Mouse (Mus musculus): ENCODE data around the gene Sltm. TPM values are rescaled to one million over a fixed set of nuclear protein-coding genes. Genes with fewer than 3 reads are reported as not detected.
A peak's percentile ranks its signal among the peaks of the same experiment; 100 is the strongest.
"Not testable (repeated sequence)": the region's sequence is repeated elsewhere in the genome, so short reads cannot be mapped to it uniquely, and the experiment has no call there.

The Sltm gene
- total RNA-seq, 4 experiments from 2014 or later: 11.6 to 16.1 (median 14.6) TPM

GRCm38 (mm10) chr9:70551524-70551923 lies 9.0 kb downstream of the Sltm start:
- no peak for DNase-seq (ENCODE audit: low spot score in 2 of 2)

- not testable (repeated sequence) for DNase-seq (ENCODE audit: low spot score in 2 of 2)
Measured at GRCm38 (mm10) chr9:70552233-70552632, 9.7 kb downstream of the Sltm start.

GRCm38 (mm10) chr9:70555431-70555830 lies 12.9 kb downstream of the Sltm start:
- no peak for DNase-seq (ENCODE audit: low spot score in 2 of 2)

- no peak for DNase-seq (ENCODE audit: low spot score in 2 of 2)
Measured at GRCm38 (mm10) chr9:70556796-70557195, 14.2 kb downstream of the Sltm start.

GRCm38 (mm10) chr9:70562825-70563224 lies 20.3 kb downstream of the Sltm start:
- DNase-seq (ENCODE audit: low spot score in 2 of 2): no peak

- no peak for DNase-seq (ENCODE audit: low spot score in 2 of 2)
Measured at GRCm38 (mm10) chr9:70567651-70568050, 25.1 kb downstream of the Sltm start.

- DNase-seq (ENCODE audit: low spot score in 2 of 2): no peak
Measured at GRCm38 (mm10) chr9:70570351-70570750, 27.8 kb downstream of the Sltm start.

- DNase-seq (ENCODE audit: low spot score in 2 of 2): no peak
Measured at GRCm38 (mm10) chr9:70578123-70578522, 35.6 kb downstream of the Sltm start.

GRCm38 (mm10) chr9:70580956-70581355 lies 38.4 kb downstream of the Sltm start:
- DNase-seq (ENCODE audit: low spot score in 2 of 2): no peak

GRCm38 (mm10) chr9:70584641-70585040 lies 42.1 kb downstream of the Sltm start:
- no peak for DNase-seq (ENCODE audit: low spot score in 2 of 2)

GRCm38 (mm10) chr9:70585172-70585571 lies 42.6 kb downstream of the Sltm start:
- DNase-seq (ENCODE audit: low spot score in 2 of 2): no peak

- DNase-seq (ENCODE audit: low spot score in 2 of 2): no peak
Measured at GRCm38 (mm10) chr9:70587171-70587570, 44.6 kb downstream of the Sltm start.

GRCm38 (mm10) chr9:70590775-70591174 lies 48.2 kb downstream of the Sltm start:
- DNase-seq (ENCODE audit: low spot score in 2 of 2): no peak

- no peak for DNase-seq (ENCODE audit: low spot score in 2 of 2)
Measured at GRCm38 (mm10) chr9:70591486-70591885, 48.9 kb downstream of the Sltm start.

GRCm38 (mm10) chr9:70598271-70598670 lies 55.7 kb downstream of the Sltm start:
- no peak for DNase-seq (ENCODE audit: low spot score in 2 of 2)

- DNase-seq (ENCODE audit: low spot score in 2 of 2): no peak
Measured at GRCm38 (mm10) chr9:70602186-70602845, 59.8 kb downstream of the Sltm start.

GRCm38 (mm10) chr9:70611026-70611673 lies 68.6 kb downstream of the Sltm start:
- DNase-seq (ENCODE audit: low spot score in 2 of 2): no peak

- peak; percentile 4 to 13 for DNase-seq (ENCODE audit: low spot score in 2 of 2)
Measured at GRCm38 (mm10) chr9:70629711-70630110, 87.2 kb downstream of the Sltm start.

- no peak for DNase-seq (ENCODE audit: low spot score in 2 of 2)
Measured at GRCm38 (mm10) chr9:70631665-70632064, 89.1 kb downstream of the Sltm start.

- DNase-seq (ENCODE audit: low spot score in 2 of 2): no peak
Measured at GRCm38 (mm10) chr9:70636748-70637147, 94.2 kb downstream of the Sltm start.
